Mouse (Mus musculus) ES-Bruce4 (cell line): ENCODE results near the gene Rsl1. TPM values are rescaled to one million over a fixed set of nuclear protein-coding genes. Genes with fewer than 3 reads are reported as not detected.

Source experiments
- H3K27ac ChIP-seq: 2 replicates; pipeline ENCODE4 v1.5.1; 2012; ENCODE audit warnings: low read length, inconsistent platforms; ENCODE audit not compliant: insufficient read depth
- H3K27me3 ChIP-seq: 2 replicates; pipeline ENCODE4 v1.6.1; 2012; ENCODE audit warnings: mild to moderate bottlenecking, low read length, inconsistent platforms; ENCODE audit not compliant: control insufficient read depth, poor library complexity, insufficient read depth, severe bottlenecking
- H3K36me3 ChIP-seq: 2 replicates; pipeline ENCODE4 v1.6.1; 2012; ENCODE audit warnings: inconsistent platforms, mild to moderate bottlenecking, low read length, moderate library complexity; ENCODE audit not compliant: control insufficient read depth, poor library complexity, insufficient read depth, severe bottlenecking
- H3K4me1 ChIP-seq: one replicate; pipeline ENCODE4 v1.8.1; 2011; ENCODE audit warnings: low read length; ENCODE audit not compliant: control insufficient read depth, insufficient read depth
- H3K4me3 ChIP-seq: 2 replicates; pipeline ENCODE4 v1.5.1; 2011; ENCODE audit warnings: low read depth, mild to moderate bottlenecking, low read length
- H3K9ac ChIP-seq: 2 replicates; pipeline ENCODE4 v1.6.1; 2012; ENCODE audit warnings: low read depth, mild to moderate bottlenecking, inconsistent platforms; ENCODE audit not compliant: poor library complexity, severe bottlenecking
- H3K9me3 ChIP-seq: replicated peaks from 2 replicates; pipeline ENCODE4 v1.6.1; 2012; ENCODE audit warnings: mild to moderate bottlenecking, low read length, inconsistent platforms; ENCODE audit not compliant: control insufficient read depth, poor library complexity, insufficient read depth, severe bottlenecking
- CTCF ChIP-seq: IDR thresholded peaks from one replicate; pipeline ENCODE4 v1.8.1; 2011; ENCODE audit warnings: low read depth, low read length
- EP300 ChIP-seq: IDR thresholded peaks from 2 replicates; pipeline ENCODE4 v1.6.1; 2011; ENCODE audit warnings: low read depth, low read length; ENCODE audit not compliant: insufficient read depth
- POLR2A ChIP-seq: IDR thresholded peaks from one replicate; pipeline ENCODE4 v1.8.1; 2011; ENCODE audit warnings: low read length; ENCODE audit not compliant: insufficient read depth
- polyA plus RNA-seq: library from polyadenylated mRNA; stranded (reverse); fragments of >200 nt; gene quantifications from 2 replicates; pipeline ENCODE4 v1.2.4, GENCODE M21; 2011; ENCODE audit warnings: low read depth; ENCODE audit not compliant: missing spikeins, insufficient read depth, insufficient read length

The Rsl1 gene
- polyA plus RNA-seq, 1 experiment, result 7.3 TPM

GRCm38 (mm10) chr13:67194340-67194894, 21.4 kb downstream of the Rsl1 start, which contains the start of gene Zfp455:
TSS of gene Zfp455 (plus strand) at chr13:67194506.
- Histone ChIP-seq H3K4me3 (peak within 1 kb of the TSS; percentile 90), H3K4me1 (no peaks in the 10 kb centered on the region), H3K36me3 (no peaks in the 10 kb centered on the region), H3K9ac (no peak within 1 kb of the TSS), H3K27me3 (no peaks in the 10 kb centered on the region), H3K9me3 (no peaks in the 10 kb centered on the region), H3K27ac (no peak within 1 kb of the TSS)
- no peak for TF ChIP-seq POLR2A
- TF ChIP-seq EP300, result no peak
- TF ChIP-seq CTCF, result no peak

GRCm38 (mm10) chr13:67201656-67202055, 28.7 kb downstream of the Rsl1 start:
- Histone ChIP-seq H3K4me3 (no peak overlapping the region), H3K27ac (no peak overlapping the region), H3K36me3 (no peaks in the 10 kb centered on the region), H3K4me1 (no peaks in the 10 kb centered on the region), H3K9ac (no peak overlapping the region), H3K27me3 (no peaks in the 10 kb centered on the region), H3K9me3 (no peaks in the 10 kb centered on the region)
- TF ChIP-seq CTCF (no peak), EP300 (no peak), POLR2A (no peak)

- Histone ChIP-seq H3K4me1 (no peaks in the 10 kb centered on the region), H3K36me3 (no peaks in the 10 kb centered on the region), H3K9me3 (peaks cover 25% of the 10 kb centered on the region), H3K4me3 (no peak overlapping the region), H3K9ac (no peak overlapping the region), H3K27me3 (no peaks in the 10 kb centered on the region), H3K27ac (no peak overlapping the region)
- TF ChIP-seq CTCF (peak; percentile 6), EP300 (no peak), POLR2A (no peak)
Observed at GRCm38 (mm10) chr13:67214015-67214607, 41.1 kb downstream of the Rsl1 start.

Other genes with a start within 250 kb of the Rsl1 start
- 3.9 and 4.9 TPM in 2 replicates for gene Zfp712, start 112.0 kb upstream of the Rsl1 start, polyA plus RNA-seq
- 2.2 and 2.9 TPM in 2 replicates for gene Zfp708, start 75.2 kb upstream of the Rsl1 start, polyA plus RNA-seq
- 5.3 and 5.8 TPM in 2 replicates for gene Gm28557, start 64.6 kb upstream of the Rsl1 start, polyA plus RNA-seq
- 0.31 and 0.76 TPM in 2 replicates for gene Rslcan18, start 56.9 kb upstream of the Rsl1 start, polyA plus RNA-seq
- gene Zfp759, start 51.5 kb upstream of the Rsl1 start, polyA plus RNA-seq, result 3.7 and 4.4 TPM in 2 replicates
- gene Zfp455, start 21.3 kb downstream of the Rsl1 start, polyA plus RNA-seq, result 1.9 and 2.1 TPM in 2 replicates
- 3.2 and 4.2 TPM in 2 replicates for gene Zfp458, start 105.3 kb downstream of the Rsl1 start, polyA plus RNA-seq
- gene Zfp457, start 133.3 kb downstream of the Rsl1 start, polyA plus RNA-seq, result 0.72 TPM in 1 of 2 replicates, not detected in the other
- gene Zfp595, start 159.4 kb downstream of the Rsl1 start, polyA plus RNA-seq, result 6.6 and 7.5 TPM in 2 replicates
- gene Gm28044, start 187.4 kb downstream of the Rsl1 start, polyA plus RNA-seq, result 2.5 and 4.6 TPM in 2 replicates
- gene Zfp953, start 187.4 kb downstream of the Rsl1 start, polyA plus RNA-seq, result 3.8 and 4.5 TPM in 2 replicates
- gene Gm28041, start 202.6 kb downstream of the Rsl1 start, polyA plus RNA-seq, result 0.99 TPM in 1 of 2 replicates, not detected in the other
- gene Zfp456, start 202.6 kb downstream of the Rsl1 start, polyA plus RNA-seq, result 3.7 and 4.0 TPM in 2 replicates
- 10.5 and 10.9 TPM in 2 replicates for gene Zfp429, start 226.6 kb downstream of the Rsl1 start, polyA plus RNA-seq
- gene Zfp459, start 248.2 kb downstream of the Rsl1 start, polyA plus RNA-seq, result 24.0 and 25.7 TPM in 2 replicates